Mouse (Mus musculus): ENCODE results near the gene Recql5.

Recql5 gene

GRCm38 (mm10) chr11:115939690-115940329, 6.5 kb upstream of the Recql5 start:
- DNase-seq (ENCODE audit: low read depth, low spot score), result peak; percentile 45

- DNase-seq (ENCODE audit: low read depth, low spot score), result no peak
Measured at GRCm38 (mm10) chr11:115933747-115934110, 452 bp upstream of the Recql5 start.

DNA sequence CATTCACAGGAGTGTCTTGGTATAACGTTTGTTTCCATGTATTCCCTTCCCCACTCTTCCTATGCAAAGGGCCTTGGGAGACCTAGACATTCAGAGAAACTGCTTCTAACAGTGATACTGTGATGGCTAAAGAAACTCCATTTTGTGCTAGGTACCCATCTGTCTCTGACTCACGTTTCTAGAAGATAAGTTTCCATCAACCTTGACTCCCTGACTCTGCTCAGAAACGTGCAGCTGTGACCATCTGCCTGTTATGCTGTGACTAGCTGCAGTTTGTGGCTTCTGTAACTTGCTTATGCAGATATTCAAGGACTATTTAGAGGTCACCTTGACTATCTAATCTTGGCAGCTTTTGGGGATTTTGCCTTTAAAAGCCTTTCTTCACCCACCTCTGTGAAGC, 2.0 kb downstream of the Recql5 start:
- DNase-seq (ENCODE audit: low read depth, low spot score), result no peak

DNA sequence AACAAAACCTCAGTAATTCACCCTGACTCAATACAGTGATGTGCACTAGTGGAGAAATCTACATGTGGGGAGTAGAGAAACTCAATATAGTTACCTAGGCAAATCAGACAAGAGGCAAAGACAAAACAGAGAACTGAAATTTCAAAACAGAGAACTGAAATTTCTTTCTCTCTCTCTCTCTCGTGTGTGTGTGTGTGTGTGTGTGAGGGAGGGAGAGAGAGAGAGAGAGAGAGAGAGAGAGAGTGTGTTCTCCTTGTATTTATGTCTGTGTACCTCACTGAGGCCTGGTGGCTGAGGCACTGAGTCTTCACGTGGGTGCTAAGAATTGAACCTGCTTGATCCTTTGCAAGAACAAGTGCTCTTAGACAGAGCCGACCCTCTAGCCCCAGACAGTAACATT, 3.5 kb downstream of the Recql5 start:
- DNase-seq (ENCODE audit: low read depth, low spot score), result no peak

- DNase-seq (ENCODE audit: low read depth, low spot score), result no peak
Measured at GRCm38 (mm10) chr11:115929031-115929430, 4.2 kb downstream of the Recql5 start.

DNA sequence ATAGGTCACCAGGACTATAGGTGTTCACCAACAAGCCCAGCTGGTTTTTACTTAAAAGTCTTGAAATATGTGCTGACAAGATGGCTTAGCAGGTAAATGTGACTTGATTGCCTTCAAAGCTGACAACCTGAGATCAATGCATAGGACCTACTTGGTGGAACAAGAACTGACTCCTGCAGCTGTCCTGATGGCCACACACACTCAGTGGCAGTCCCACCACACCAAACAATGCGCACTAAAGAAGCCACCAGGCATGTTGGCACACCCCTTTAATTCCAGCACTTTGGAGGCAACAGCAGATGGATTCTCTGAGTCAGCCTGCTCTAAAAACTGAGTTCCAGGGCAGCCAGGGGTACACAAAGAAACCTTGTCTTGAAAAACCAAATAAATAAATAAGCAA, 11.3 kb downstream of the Recql5 start:
- no peak for DNase-seq (ENCODE audit: low read depth, low spot score)

DNA sequence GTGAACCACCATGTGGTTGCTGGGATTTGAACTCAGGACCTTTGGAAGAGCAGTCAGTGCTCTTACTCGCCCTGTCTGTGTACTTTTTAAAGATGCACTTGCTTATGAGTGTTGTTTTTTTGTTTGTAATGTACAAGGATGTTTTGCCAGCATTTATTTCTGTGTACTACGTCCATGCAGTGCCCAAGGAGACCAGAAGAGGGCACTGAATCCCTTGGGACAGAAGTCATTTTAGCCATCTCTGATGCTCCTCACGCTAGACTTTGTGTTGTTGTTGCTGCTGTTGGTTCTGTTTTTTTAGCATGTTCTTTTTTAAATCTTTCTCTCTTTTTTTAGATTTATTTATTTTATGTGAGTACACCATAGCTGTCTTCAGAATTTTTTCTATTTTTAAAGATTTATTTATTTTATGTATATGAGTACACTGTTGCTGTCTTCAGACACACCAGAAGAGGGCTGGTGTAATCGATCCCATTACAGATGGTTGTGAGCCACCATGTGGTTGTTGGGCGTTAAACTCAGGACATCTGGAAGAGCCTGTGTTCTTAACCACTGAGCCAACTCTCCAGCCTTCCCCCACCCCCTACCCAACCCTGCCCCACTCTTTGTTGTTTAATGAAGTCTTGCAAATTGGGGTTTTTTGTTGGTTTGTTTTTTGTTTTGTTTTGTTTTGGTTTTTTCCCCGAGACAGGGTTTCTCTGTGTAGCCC, 13.0 kb downstream of the Recql5 start:
- no peak for DNase-seq (ENCODE audit: low read depth, low spot score)

- DNase-seq (ENCODE audit: low read depth, low spot score), result no peak
Measured at GRCm38 (mm10) chr11:115919073-115919472, 14.2 kb downstream of the Recql5 start.

DNA sequence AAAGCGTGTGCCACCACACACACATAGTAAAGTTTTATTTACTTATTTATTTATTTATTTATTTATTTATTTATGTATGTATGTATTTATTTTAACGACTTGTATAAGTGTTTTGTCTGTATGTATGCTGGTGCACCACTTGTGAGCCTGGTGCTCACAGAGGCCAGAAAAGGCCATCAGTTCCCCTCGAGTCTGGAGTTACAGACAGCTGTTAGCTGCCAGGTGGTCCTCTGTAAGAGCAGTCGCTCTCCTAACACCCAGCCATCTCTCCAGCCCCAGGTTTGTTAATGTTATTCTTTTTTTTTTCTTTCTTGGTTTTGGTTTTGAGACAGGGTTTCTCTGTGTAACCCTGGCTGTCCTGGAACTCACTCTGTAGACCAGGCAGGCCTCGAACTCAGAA, 14.6 kb downstream of the Recql5 start:
- DNase-seq (ENCODE audit: low read depth, low spot score), result no peak

- DNase-seq (ENCODE audit: low read depth, low spot score), result no peak
Measured at GRCm38 (mm10) chr11:115916579-115916978, 16.7 kb downstream of the Recql5 start.

GRCm38 (mm10) chr11:115911632-115912376, 21.5 kb downstream of the Recql5 start, which contains the start of gene Smim6:
Gene Smim6 (plus strand): TSS chr11:115912017.
- DNase-seq (ENCODE audit: low read depth, low spot score), result no peak

- DNase-seq (ENCODE audit: low read depth, low spot score), result no peak
Measured at GRCm38 (mm10) chr11:115911134-115911561, 22.1 kb downstream of the Recql5 start.

GRCm38 (mm10) chr11:115906521-115906920, 26.8 kb downstream of the Recql5 start:
- no peak for DNase-seq (ENCODE audit: low read depth, low spot score)

DNA sequence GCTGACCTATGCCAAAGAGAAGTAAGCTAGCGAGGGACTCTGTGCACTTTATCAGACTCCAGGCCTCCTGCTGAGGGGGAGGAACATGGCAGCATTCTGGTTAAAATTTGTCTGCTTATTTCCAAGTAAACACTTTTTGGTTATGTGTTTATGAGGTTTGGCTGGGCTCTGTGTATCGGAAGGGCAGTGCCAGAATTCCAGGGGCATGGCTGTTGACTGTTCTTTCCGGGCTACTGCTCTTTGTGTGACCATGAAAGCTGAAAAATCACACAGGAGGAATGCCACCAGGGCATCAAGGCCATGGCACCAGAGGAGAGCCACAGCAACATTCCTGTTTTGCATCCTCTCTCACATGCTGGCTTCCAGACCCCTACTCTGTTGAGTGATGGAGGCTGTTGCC, 27.2 kb downstream of the Recql5 start:
- no peak for DNase-seq (ENCODE audit: low read depth, low spot score)

DNA sequence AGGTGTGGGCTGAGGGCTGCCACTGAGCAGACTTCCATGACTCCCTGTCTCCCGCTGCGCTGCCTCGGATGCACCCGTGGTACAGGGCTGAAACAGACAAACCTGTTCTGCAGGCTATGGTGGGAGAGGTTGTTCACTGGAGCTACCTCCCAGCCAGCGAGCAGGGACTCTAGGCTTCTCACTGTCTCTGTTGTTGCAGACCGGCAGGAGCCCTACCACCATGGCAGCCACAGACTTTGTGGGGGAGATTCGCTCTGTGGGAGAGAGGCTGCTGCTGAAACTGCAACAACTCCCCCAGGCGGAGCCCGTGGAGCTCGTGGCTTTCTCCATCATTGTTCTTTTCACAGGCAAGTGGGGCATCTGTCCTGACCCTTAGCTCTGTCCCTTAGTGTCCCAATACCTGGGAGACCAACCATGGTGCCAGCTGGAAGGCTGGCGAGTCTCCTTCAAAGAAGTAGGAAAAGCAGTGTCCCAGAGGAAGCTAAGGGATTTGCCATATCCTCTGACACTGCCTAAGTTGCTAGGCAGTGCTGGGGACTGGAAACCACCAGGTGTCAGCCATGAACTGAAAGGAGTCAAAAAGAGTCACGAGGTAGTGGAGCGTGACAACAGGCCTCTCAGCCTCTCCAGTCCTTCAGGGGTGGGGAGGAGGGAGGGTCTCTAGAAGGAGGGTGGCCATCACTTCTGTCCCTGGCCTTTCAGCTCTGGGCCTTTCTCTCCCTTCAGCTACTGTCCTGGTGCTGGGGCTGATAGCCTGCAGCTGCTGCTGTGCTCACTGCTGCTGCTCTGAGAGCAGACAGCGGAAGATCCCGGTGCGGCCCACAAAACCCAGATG, 28.1 kb downstream of the Recql5 start:
- DNase-seq (ENCODE audit: low read depth, low spot score), result no peak

DNA sequence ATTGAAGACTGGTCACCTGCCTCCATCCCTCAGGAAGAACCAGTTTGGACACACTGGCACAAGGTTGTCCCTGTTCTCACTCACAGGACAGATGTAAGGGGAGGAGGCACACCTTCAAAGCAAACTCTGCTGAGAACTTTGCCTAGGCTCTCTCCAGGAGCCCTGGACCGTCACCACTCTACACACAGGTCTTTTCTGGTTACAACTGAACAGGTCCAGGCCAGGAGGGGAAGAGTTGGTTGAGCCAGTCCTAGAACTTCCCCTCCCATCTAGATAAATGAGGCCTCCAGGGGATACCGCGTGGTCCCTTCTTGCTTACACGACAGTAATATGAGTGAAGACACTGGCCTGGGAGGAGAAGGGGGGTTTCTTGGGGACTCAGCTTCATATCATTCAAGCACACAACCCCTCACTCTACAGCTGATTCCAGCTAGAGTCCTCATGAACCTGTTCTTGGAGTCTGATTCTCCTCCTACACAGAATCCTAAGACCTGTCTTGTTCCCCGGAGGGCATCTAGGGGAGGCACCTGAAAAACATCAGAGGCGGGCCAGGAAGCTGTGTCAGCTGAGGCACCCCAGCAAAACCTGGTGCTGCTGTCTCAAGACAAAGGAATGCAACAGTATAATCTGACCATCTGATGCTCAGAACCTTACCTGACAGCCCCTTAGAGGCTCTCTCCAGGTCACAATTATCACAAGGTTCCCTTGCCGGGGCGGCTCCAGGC, 28.9 kb downstream of the Recql5 start:
- DNase-seq (ENCODE audit: low read depth, low spot score), result no peak

GRCm38 (mm10) chr11:115903384-115904230, 29.7 kb downstream of the Recql5 start:
- no peak for DNase-seq (ENCODE audit: low read depth, low spot score)

GRCm38 (mm10) chr11:115902831-115903230, 30.4 kb downstream of the Recql5 start:
- no peak for DNase-seq (ENCODE audit: low read depth, low spot score)

- no peak for DNase-seq (ENCODE audit: low read depth, low spot score)
Measured at GRCm38 (mm10) chr11:115902177-115902576, 31.1 kb downstream of the Recql5 start.
